Mouse (Mus musculus): ENCODE measurements around the gene Tcf7l2.

- no peak for TF ChIP-seq EP300 (IDR thresholded peaks at IDR 0.05; ENCODE audit: low read depth)
- no peak for TF ChIP-seq CTCF (IDR thresholded peaks at IDR 0.05; ENCODE audit: low read depth)
Observed at GRCm38 (mm10) chr19:55740753-55741438, 724 bp upstream of the Tcf7l2 start.

All from heart, postnatal 0 days (tissue).